Comparison of ENCODE assay signal across 27 mouse cellular contexts in genomic region chr16:84706571-84706970, GRCm38 (mm10).
"Had no signal": no experiment of that assay in that cellular context is flagged by ENCODE, and none has a peak within 500 bp of the region (broad histone marks: within the 10 kb centered on the region; RNA-seq: fewer than 3 reads in every experiment).

No protein-coding gene starts in this region.

- H3K27ac ChIP-seq: heart, adult 2 months; heart, embryonic 13.5 days; heart, embryonic 15.5 days; hindbrain, embryonic 13.5 days; hindbrain, embryonic 15.5 days; hindbrain, postnatal 0 days; intestine, embryonic 15.5 days; kidney, embryonic 15.5 days; kidney, postnatal 0 days; limb, embryonic 13.5 days; limb, embryonic 15.5 days; liver, embryonic 12.5 days; liver, embryonic 14.5 days had no signal

- H3K9me3 ChIP-seq: heart, embryonic 13.5 days; heart, embryonic 15.5 days; hindbrain, embryonic 13.5 days; hindbrain, embryonic 15.5 days; intestine, embryonic 15.5 days; kidney, embryonic 15.5 days; limb, embryonic 13.5 days; limb, embryonic 15.5 days; liver, embryonic 12.5 days had no signal

- H3K4me3 ChIP-seq: heart, adult 2 months; heart, embryonic 13.5 days; heart, embryonic 15.5 days; hindbrain, embryonic 13.5 days; hindbrain, embryonic 15.5 days; intestine, embryonic 15.5 days; kidney, embryonic 15.5 days; limb, embryonic 13.5 days; limb, embryonic 15.5 days; liver, embryonic 12.5 days had no signal

- H3K4me1 ChIP-seq: liver, embryonic 12.5 days had no signal

- H3K4me2 ChIP-seq: heart, embryonic 11.5 days; heart, embryonic 13.5 days; heart, embryonic 15.5 days; hindbrain, embryonic 13.5 days; hindbrain, embryonic 15.5 days; intestine, embryonic 15.5 days; kidney, embryonic 15.5 days; limb, embryonic 13.5 days; limb, embryonic 15.5 days; liver, embryonic 12.5 days had no signal

- DNase-seq: gastrocnemius, postnatal 14 days; gastrocnemius, postnatal 36 days; heart, adult 11 months; heart, adult 2 months; heart, postnatal 14 days; heart, postnatal 36 days; kidney, adult 18-20 months; kidney, adult 9 months; kidney, postnatal 14 days; kidney, postnatal 36 days; layer of hippocampus, adult 9-11 months; layer of hippocampus, postnatal 36 days had no signal

- H3K36me3 ChIP-seq: heart, embryonic 13.5 days; heart, embryonic 15.5 days; hindbrain, embryonic 13.5 days; hindbrain, embryonic 15.5 days; intestine, embryonic 15.5 days; kidney, embryonic 15.5 days; limb, embryonic 13.5 days; limb, embryonic 15.5 days; liver, embryonic 12.5 days had no signal

- ATAC-seq: hindbrain, postnatal 0 days; inflammation-experienced regulatory T-cells, adult 6 months; intestine, embryonic 15.5 days; intestine, postnatal 0 days; liver, embryonic 12.5 days had no signal

- H3K9ac ChIP-seq: heart, embryonic 13.5 days; heart, embryonic 15.5 days; hindbrain, embryonic 13.5 days; hindbrain, embryonic 15.5 days; intestine, embryonic 15.5 days; kidney, embryonic 15.5 days; limb, embryonic 13.5 days; limb, embryonic 15.5 days; liver, embryonic 12.5 days; liver, embryonic 14.5 days had no signal

- H3K27me3 ChIP-seq: intestine, embryonic 15.5 days; kidney, embryonic 15.5 days; limb, embryonic 15.5 days had no signal
